Mouse (Mus musculus) ES-Bruce4 (cell line): ENCODE results near the gene Eya2.

Experiments
- CTCF ChIP-seq: IDR thresholded peaks from one replicate; pipeline ENCODE4 v1.8.1; 2011; ENCODE audit warnings: low read depth, low read length
- POLR2A ChIP-seq: IDR thresholded peaks from one replicate; pipeline ENCODE4 v1.8.1; 2011; ENCODE audit warnings: low read length; ENCODE audit not compliant: insufficient read depth

GRCm38 (mm10) chr2:165611551-165612253 is 16.9 kb downstream of the Eya2 start:
- no peak for TF ChIP-seq CTCF
- no peak for TF ChIP-seq POLR2A
